Mouse (Mus musculus) liver, embryonic 11.5 days (tissue): ENCODE measurements around the gene Ly6g6c. TPM values are rescaled to one million over a fixed set of nuclear protein-coding genes. Genes with fewer than 3 reads are reported as not detected.

Experiments
- polyA plus RNA-seq: library from polyadenylated mRNA; unstranded; fragments of >200 nt; fragmentation: Nextera tagmentation; extraction: Ambion mirVana; gene quantifications from 2 replicates; pipeline ENCODE4 v1.2.1, GENCODE M21; 2014

The Ly6g6c gene
- polyA plus RNA-seq, 1 experiment from 2014 or later = 1.8 TPM

Other genes with a start within 250 kb of the Ly6g6c start
- 25.1 and 27.1 TPM in 2 replicates for gene Stk19, start 228.4 kb upstream of the Ly6g6c start, polyA plus RNA-seq
- gene Dxo, start 228.4 kb upstream of the Ly6g6c start, polyA plus RNA-seq = 55.4 and 56.3 TPM in 2 replicates
- gene Skiv2l, start 215.2 kb upstream of the Ly6g6c start, polyA plus RNA-seq = 43.7 and 44.8 TPM in 2 replicates
- 108 and 114 TPM in 2 replicates for gene Nelfe, start 215.0 kb upstream of the Ly6g6c start, polyA plus RNA-seq
- gene Cfb, start 202.9 kb upstream of the Ly6g6c start, polyA plus RNA-seq = 67.6 and 74.9 TPM in 2 replicates
- 0.45 and 0.86 TPM in 2 replicates for gene Zbtb12, start 185.9 kb upstream of the Ly6g6c start, polyA plus RNA-seq
- 0.09 TPM in 1 of 2 replicates, not detected in the other for gene Gm20547, start 183.3 kb upstream of the Ly6g6c start, polyA plus RNA-seq
- gene C2, start 167.1 kb upstream of the Ly6g6c start, polyA plus RNA-seq = 8.1 and 9.0 TPM in 2 replicates
- 43.6 and 50.9 TPM in 2 replicates for gene Ehmt2, start 166.9 kb upstream of the Ly6g6c start, polyA plus RNA-seq
- 0.97 and 1.3 TPM in 2 replicates for gene Slc44a4, start 150.9 kb upstream of the Ly6g6c start, polyA plus RNA-seq
- 24.4 and 26.4 TPM in 2 replicates for gene Neu1, start 134.1 kb upstream of the Ly6g6c start, polyA plus RNA-seq
- 0.14 and 0.41 TPM in 2 replicates for gene Hspa1b, start 106.2 kb upstream of the Ly6g6c start, polyA plus RNA-seq
- gene Gm20481, start 95.5 kb upstream of the Ly6g6c start, polyA plus RNA-seq = not detected in 2 replicates
- 4.7 and 5.7 TPM in 2 replicates for gene Hspa1a, start 93.2 kb upstream of the Ly6g6c start, polyA plus RNA-seq
- gene Hspa1l, start 92.7 kb upstream of the Ly6g6c start, polyA plus RNA-seq = 0.66 and 1.5 TPM in 2 replicates
- gene Lsm2, start 83.5 kb upstream of the Ly6g6c start, polyA plus RNA-seq = 304 and 315 TPM in 2 replicates
- gene Vars, start 64.4 kb upstream of the Ly6g6c start, polyA plus RNA-seq = 234 and 245 TPM in 2 replicates
- 0.16 TPM in 2 replicates for gene Vwa7, start 48.8 kb upstream of the Ly6g6c start, polyA plus RNA-seq
- 6.9 and 8.5 TPM in 2 replicates for gene Sapcd1, start 37.4 kb upstream of the Ly6g6c start, polyA plus RNA-seq
- 3.8 and 4.7 TPM in 2 replicates for gene Msh5, start 18.6 kb upstream of the Ly6g6c start, polyA plus RNA-seq
- gene Clic1, start 15.4 kb upstream of the Ly6g6c start, polyA plus RNA-seq = 118 and 134 TPM in 2 replicates
- gene Ddah2, start 6.4 kb upstream of the Ly6g6c start, polyA plus RNA-seq = 124 and 132 TPM in 2 replicates
- gene Mpig6b, start 796 bp downstream of the Ly6g6c start, polyA plus RNA-seq = 8.4 and 11.2 TPM in 2 replicates
- 0.57 TPM in 1 of 2 replicates, not detected in the other for gene Ly6g6e, start 11.5 kb downstream of the Ly6g6c start, polyA plus RNA-seq
- 0.44 and 0.78 TPM in 2 replicates for gene Ly6g6d, start 12.7 kb downstream of the Ly6g6c start, polyA plus RNA-seq
- gene Ly6g6f, start 20.2 kb downstream of the Ly6g6c start, polyA plus RNA-seq = 12.8 and 13.5 TPM in 2 replicates
- gene Abhd16a, start 23.9 kb downstream of the Ly6g6c start, polyA plus RNA-seq = 71.6 and 79.8 TPM in 2 replicates
- not detected in 2 replicates for gene Ly6g5c, start 42.9 kb downstream of the Ly6g6c start, polyA plus RNA-seq
- gene Ly6g5b, start 50.0 kb downstream of the Ly6g6c start, polyA plus RNA-seq = 0.69 and 0.89 TPM in 2 replicates
- 23.7 and 25.2 TPM in 2 replicates for gene Gpank1, start 56.1 kb downstream of the Ly6g6c start, polyA plus RNA-seq
- gene Csnk2b, start 56.7 kb downstream of the Ly6g6c start, polyA plus RNA-seq = 246 and 259 TPM in 2 replicates
- gene D17H6S53E, start 61.0 kb downstream of the Ly6g6c start, polyA plus RNA-seq = 6.0 and 7.1 TPM in 2 replicates
- 429 and 459 TPM in 2 replicates for gene Apom, start 66.7 kb downstream of the Ly6g6c start, polyA plus RNA-seq
- gene Bag6, start 69.8 kb downstream of the Ly6g6c start, polyA plus RNA-seq = 61.4 and 73.6 TPM in 2 replicates
- 169 and 205 TPM in 2 replicates for gene Prrc2a, start 99.5 kb downstream of the Ly6g6c start, polyA plus RNA-seq
- 13.9 and 20.0 TPM in 2 replicates for gene Aif1, start 110.7 kb downstream of the Ly6g6c start, polyA plus RNA-seq
- 24.1 and 28.1 TPM in 2 replicates for gene Lst1, start 123.1 kb downstream of the Ly6g6c start, polyA plus RNA-seq
- gene Ltb, start 129.1 kb downstream of the Ly6g6c start, polyA plus RNA-seq = 0.70 and 0.78 TPM in 2 replicates
- gene Tnf, start 136.6 kb downstream of the Ly6g6c start, polyA plus RNA-seq = 0.47 and 0.53 TPM in 2 replicates
- not detected in 2 replicates for gene Lta, start 140.0 kb downstream of the Ly6g6c start, polyA plus RNA-seq
- 0.53 TPM in 1 of 2 replicates, not detected in the other for gene Gm16181, start 155.4 kb downstream of the Ly6g6c start, polyA plus RNA-seq
- 2.6 and 2.9 TPM in 2 replicates for gene Atp6v1g2, start 168.3 kb downstream of the Ly6g6c start, polyA plus RNA-seq
- gene Nfkbil1, start 170.4 kb downstream of the Ly6g6c start, polyA plus RNA-seq = 4.6 and 5.4 TPM in 2 replicates
- 432 and 439 TPM in 2 replicates for gene Ddx39b, start 176.4 kb downstream of the Ly6g6c start, polyA plus RNA-seq
- 88.0 and 90.8 TPM in 2 replicates for gene H2-D1, start 197.3 kb downstream of the Ly6g6c start, polyA plus RNA-seq